Mouse (Mus musculus): Measurements from ENCODE around the gene Serpina1e.
"Not testable (repeated sequence)": the region's sequence is repeated elsewhere in the genome, so short reads cannot be mapped to it uniquely, and the experiment has no call there.

Gene Serpina1e

GRCm38 (mm10) chr12:103978294-103978693 lies 19.5 kb upstream of the Serpina1e start:
- H3K36me3 ChIP-seq (ENCODE audit: control insufficient read depth, insufficient read depth, low read length, poor library complexity, severe bottlenecking): no peaks in the 10 kb centered on the region
- H3K27me3 ChIP-seq (ENCODE audit: control insufficient read depth, insufficient read depth, low read length, poor library complexity, severe bottlenecking): no peaks in the 10 kb centered on the region
- DNase-seq (ENCODE audit: low read depth, low spot score): no peak

DNA sequence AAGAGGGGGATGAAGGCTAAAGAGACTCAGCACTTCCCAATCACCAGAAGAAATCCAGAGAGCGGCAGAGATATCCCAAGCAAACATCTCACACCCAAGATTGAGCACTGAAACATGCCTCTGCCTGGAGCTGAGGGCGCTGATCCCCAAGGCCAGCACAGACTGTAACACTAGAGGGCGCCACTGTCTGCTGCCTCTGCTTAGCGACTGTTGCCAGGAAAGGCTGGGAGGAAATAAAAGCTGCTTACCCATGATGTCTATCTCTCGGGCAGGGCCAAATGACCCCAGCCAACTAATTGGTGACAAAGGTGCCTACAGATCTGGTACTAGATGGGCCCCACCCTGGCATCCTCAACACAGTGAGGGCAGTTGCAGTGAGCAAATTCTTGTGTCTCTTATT lies 19.1 kb upstream of the Serpina1e start:
- no peaks in the 10 kb centered on the region for H3K36me3 ChIP-seq (ENCODE audit: control insufficient read depth, insufficient read depth, low read length, poor library complexity, severe bottlenecking)
- no peak for DNase-seq (ENCODE audit: low read depth, low spot score)
- H3K27me3 ChIP-seq (ENCODE audit: control insufficient read depth, insufficient read depth, low read length, poor library complexity, severe bottlenecking): no peaks in the 10 kb centered on the region

DNA sequence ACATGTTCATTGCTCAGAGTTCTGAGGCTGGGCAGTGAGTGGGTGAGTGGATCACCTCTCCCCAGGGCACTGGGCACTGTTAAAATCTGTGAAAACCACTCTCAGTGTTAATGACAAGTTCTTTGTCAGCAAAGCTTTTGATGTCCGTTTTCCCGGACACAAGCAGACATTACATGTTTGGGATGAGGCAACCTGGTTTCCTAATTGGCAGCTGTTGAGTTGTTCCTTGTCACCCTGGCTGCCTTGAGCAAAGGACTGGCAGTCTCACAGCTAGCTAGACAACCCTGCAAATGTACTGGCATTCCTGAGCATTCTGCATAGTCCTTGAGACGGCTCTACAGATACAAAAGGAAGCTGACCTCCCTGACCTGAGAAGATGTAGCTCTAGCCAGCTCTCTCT lies 18.3 kb upstream of the Serpina1e start:
- H3K27me3 ChIP-seq (ENCODE audit: control insufficient read depth, insufficient read depth, low read length, poor library complexity, severe bottlenecking): no peaks in the 10 kb centered on the region
- no peak for DNase-seq (ENCODE audit: low read depth, low spot score)

DNA sequence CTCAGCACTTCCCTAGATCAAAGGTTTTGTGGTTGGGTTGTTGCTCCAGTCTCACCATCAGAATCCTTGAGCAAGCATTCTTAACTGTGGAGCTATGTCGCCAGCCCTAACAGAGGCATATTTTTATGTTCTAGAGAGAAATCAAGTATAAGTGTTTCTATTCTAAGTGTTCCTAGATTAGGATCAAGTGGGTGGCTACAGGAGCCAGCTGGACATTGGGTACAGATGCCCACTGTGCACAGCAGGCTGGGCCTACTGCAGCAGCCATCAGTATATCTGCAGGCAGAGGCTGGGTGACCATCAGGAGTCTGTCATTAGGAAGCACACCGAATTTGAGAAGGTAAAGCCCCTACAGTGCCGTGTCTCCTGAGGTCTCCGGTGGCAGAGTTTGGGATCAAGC lies 12.3 kb upstream of the Serpina1e start:
- no peaks in the 10 kb centered on the region for H3K36me3 ChIP-seq (ENCODE audit: control insufficient read depth, insufficient read depth, low read length, poor library complexity, severe bottlenecking)
- no peak for DNase-seq (ENCODE audit: low read depth, low spot score)
- no peaks in the 10 kb centered on the region for H3K27me3 ChIP-seq (ENCODE audit: control insufficient read depth, insufficient read depth, low read length, poor library complexity, severe bottlenecking)

More for the DNA sequence above, 18.3 kb upstream of the Serpina1e start:
- no peaks in the 10 kb centered on the region for H3K36me3 ChIP-seq (ENCODE audit: control insufficient read depth, insufficient read depth, low read length, poor library complexity, severe bottlenecking)

DNA sequence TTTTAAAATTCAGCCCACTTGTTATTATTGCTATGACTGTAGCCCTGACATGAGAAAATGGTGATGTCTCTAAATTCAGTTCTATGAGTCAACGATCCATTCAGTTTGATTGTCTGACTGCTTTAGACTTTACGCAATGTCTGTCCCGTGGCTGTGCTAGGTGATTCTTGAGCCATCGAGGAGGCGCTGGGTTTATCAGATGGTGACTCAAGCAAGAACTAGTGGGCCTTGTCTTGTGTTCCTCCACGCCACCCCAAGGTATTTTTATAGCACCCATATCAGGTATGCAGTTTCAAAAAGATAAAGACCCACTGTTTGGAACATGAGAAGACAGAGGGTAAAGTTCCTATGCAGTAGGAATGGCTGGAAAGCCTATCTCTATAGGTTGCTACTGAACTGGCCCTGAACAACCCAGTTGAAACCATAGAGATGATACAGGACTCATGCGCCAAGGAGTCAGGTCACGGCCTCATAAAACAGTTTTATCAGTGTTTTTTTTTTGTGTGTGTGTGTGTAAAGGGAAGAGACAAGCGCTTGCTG lies 10.9 kb upstream of the Serpina1e start:
- Histone ChIP-seq H3K36me3 (ENCODE audit: control insufficient read depth, insufficient read depth, low read length, poor library complexity, severe bottlenecking) (no peaks in the 10 kb centered on the region), H3K27me3 (ENCODE audit: control insufficient read depth, insufficient read depth, low read length, poor library complexity, severe bottlenecking) (no peaks in the 10 kb centered on the region)
- DNase-seq (ENCODE audit: low read depth, low spot score): no peak

DNA sequence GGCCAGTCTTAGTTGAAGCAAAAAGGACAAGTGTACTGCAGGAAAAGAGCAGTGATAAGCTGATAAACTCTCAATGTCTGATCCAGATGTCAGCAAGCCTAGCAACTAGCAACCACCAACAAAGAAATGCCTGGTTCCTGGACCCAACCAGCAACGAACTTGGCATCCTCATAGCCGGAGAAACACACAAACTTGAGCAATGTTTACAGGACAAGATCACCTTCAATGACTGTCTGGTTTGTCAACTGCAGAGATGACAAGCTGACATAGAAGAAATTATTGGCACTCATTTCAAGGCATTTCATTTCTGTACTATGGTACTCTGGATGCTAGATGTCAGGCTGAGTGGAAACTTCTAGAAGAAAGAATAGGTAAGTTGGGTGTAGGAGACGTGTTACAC lies 8.0 kb upstream of the Serpina1e start:
- Histone ChIP-seq H3K27me3 (ENCODE audit: control insufficient read depth, insufficient read depth, low read length, poor library complexity, severe bottlenecking) (no peaks in the 10 kb centered on the region), H3K36me3 (ENCODE audit: control insufficient read depth, insufficient read depth, low read length, poor library complexity, severe bottlenecking) (no peaks in the 10 kb centered on the region)
- DNase-seq (ENCODE audit: low read depth, low spot score): no peak

- no peak for DNase-seq (ENCODE audit: low read depth, low spot score)
- no peaks in the 10 kb centered on the region for H3K27me3 ChIP-seq (ENCODE audit: control insufficient read depth, insufficient read depth, low read length, poor library complexity, severe bottlenecking)
Observed at GRCm38 (mm10) chr12:103963288-103963687, 4.5 kb upstream of the Serpina1e start.

GRCm38 (mm10) chr12:103962860-103963259 lies 4.1 kb upstream of the Serpina1e start:
- DNase-seq (ENCODE audit: low read depth, low spot score): no peak
- no peaks in the 10 kb centered on the region for H3K36me3 ChIP-seq (ENCODE audit: control insufficient read depth, insufficient read depth, low read length, poor library complexity, severe bottlenecking)
- H3K27me3 ChIP-seq (ENCODE audit: control insufficient read depth, insufficient read depth, low read length, poor library complexity, severe bottlenecking): no peaks in the 10 kb centered on the region

More at GRCm38 (mm10) chr12:103963288-103963687, 4.5 kb upstream of the Serpina1e start:
- no peaks in the 10 kb centered on the region for H3K36me3 ChIP-seq (ENCODE audit: control insufficient read depth, insufficient read depth, low read length, poor library complexity, severe bottlenecking)

- no peaks in the 10 kb centered on the region for H3K27me3 ChIP-seq (ENCODE audit: control insufficient read depth, insufficient read depth, low read length, poor library complexity, severe bottlenecking)
- no peaks in the 10 kb centered on the region for H3K36me3 ChIP-seq (ENCODE audit: control insufficient read depth, insufficient read depth, low read length, poor library complexity, severe bottlenecking)
- DNase-seq (ENCODE audit: low read depth, low spot score): no peak
Observed at GRCm38 (mm10) chr12:103962337-103962736, 3.6 kb upstream of the Serpina1e start.

GRCm38 (mm10) chr12:103961716-103962115 lies 2.9 kb upstream of the Serpina1e start:
- DNase-seq (ENCODE audit: low read depth, low spot score): no peak
- Histone ChIP-seq H3K36me3 (ENCODE audit: control insufficient read depth, insufficient read depth, low read length, poor library complexity, severe bottlenecking) (no peaks in the 10 kb centered on the region), H3K27me3 (ENCODE audit: control insufficient read depth, insufficient read depth, low read length, poor library complexity, severe bottlenecking) (no peaks in the 10 kb centered on the region)

GRCm38 (mm10) chr12:103956555-103956954 lies 2.2 kb downstream of the Serpina1e start:
- H3K36me3 ChIP-seq (ENCODE audit: control insufficient read depth, insufficient read depth, low read length, poor library complexity, severe bottlenecking); DNase-seq (ENCODE audit: low read depth, low spot score); H3K27me3 ChIP-seq (ENCODE audit: control insufficient read depth, insufficient read depth, low read length, poor library complexity, severe bottlenecking): not testable (repeated sequence)

DNA sequence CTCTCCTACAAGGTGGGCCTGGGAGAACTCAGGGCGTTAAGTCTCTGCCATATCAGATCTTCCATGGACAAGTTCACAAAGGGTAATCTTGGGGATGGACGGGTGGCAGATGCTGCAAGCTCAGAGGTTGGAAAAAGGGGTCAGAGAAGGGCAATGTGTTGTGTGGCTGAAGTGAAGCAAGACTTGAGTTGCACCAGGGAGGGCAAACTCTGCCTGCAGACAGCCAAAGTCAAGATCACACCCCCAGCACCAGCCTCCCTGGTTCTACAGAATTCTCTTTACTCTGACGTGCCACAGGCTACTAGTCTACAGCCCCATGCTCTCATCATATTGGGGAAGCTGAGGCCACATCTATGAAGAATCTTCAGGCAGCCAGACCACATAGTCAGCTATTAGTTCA lies 5.8 kb downstream of the Serpina1e start:
- H3K27me3 ChIP-seq (ENCODE audit: control insufficient read depth, insufficient read depth, low read length, poor library complexity, severe bottlenecking); DNase-seq (ENCODE audit: low read depth, low spot score); H3K36me3 ChIP-seq (ENCODE audit: control insufficient read depth, insufficient read depth, low read length, poor library complexity, severe bottlenecking): not testable (repeated sequence)

- Histone ChIP-seq H3K36me3 (ENCODE audit: control insufficient read depth, insufficient read depth, low read length, poor library complexity, severe bottlenecking) (no peaks in the 10 kb centered on the region), H3K27me3 (ENCODE audit: control insufficient read depth, insufficient read depth, low read length, poor library complexity, severe bottlenecking) (no peaks in the 10 kb centered on the region)
- no peak for DNase-seq (ENCODE audit: low read depth, low spot score)
Observed at GRCm38 (mm10) chr12:103946243-103946642, 12.5 kb downstream of the Serpina1e start.

- H3K36me3 ChIP-seq (ENCODE audit: control insufficient read depth, insufficient read depth, low read length, poor library complexity, severe bottlenecking); H3K27me3 ChIP-seq (ENCODE audit: control insufficient read depth, insufficient read depth, low read length, poor library complexity, severe bottlenecking); DNase-seq (ENCODE audit: low read depth, low spot score): not testable (repeated sequence)
Observed at GRCm38 (mm10) chr12:103909181-103909580, 49.6 kb downstream of the Serpina1e start.

DNA sequence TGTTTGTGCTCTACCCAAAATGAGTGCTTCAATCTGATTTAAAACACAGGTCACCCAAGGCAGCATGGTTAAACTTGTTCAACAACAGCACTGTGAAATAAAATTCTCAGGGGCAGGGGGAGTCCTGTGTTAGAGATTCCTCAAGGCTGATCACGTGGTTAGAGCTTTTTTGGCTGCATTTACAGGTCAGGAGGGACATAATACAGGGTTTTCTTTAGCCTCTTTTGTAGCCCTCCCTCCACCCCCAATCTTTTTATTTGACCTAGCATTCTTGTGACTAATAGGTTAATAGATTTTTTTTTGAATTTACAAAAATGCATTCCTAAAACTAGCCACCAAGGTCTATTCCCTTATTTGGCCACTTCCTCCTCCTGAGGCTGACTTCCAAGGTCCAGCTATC lies 51.0 kb downstream of the Serpina1e start:
- not testable (repeated sequence) for H3K36me3 ChIP-seq (ENCODE audit: control insufficient read depth, insufficient read depth, low read length, poor library complexity, severe bottlenecking); H3K27me3 ChIP-seq (ENCODE audit: control insufficient read depth, insufficient read depth, low read length, poor library complexity, severe bottlenecking); DNase-seq (ENCODE audit: low read depth, low spot score)

DNA sequence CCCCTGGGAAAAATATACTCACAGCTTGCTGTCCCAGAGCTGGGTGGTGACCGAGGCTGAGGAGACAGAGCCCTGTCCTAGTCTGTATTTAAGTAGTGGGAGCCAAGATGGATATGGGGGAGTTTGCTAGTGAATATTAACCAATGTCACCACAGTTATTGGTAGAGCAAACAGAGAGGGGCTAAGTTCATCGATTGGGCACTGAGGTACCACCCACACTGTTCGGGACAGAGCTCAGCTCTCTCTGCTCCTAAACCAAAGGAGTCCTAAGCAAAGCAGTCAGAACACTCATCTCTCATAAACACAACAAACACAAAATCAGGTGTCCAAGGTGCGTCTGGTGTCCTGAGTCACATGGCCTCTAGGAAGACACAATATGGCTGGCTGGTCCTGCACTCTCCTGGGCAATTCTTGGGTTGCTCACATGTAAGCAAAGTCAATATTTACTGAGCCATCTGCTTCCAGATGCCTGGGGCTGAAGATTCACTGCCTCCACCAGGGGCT lies 53.9 kb downstream of the Serpina1e start, which contains the start of gene Serpina1c:
Gene Serpina1c, minus strand, starts transcription at position 51 of the 504 bp plus-strand sequence.
- not testable (repeated sequence) for H3K36me3 ChIP-seq (ENCODE audit: control insufficient read depth, insufficient read depth, low read length, poor library complexity, severe bottlenecking); H3K27me3 ChIP-seq (ENCODE audit: control insufficient read depth, insufficient read depth, low read length, poor library complexity, severe bottlenecking); DNase-seq (ENCODE audit: low read depth, low spot score)

All from splenic B cell, adult 2 months (primary cell).